Mouse (Mus musculus): Measurements from ENCODE around the gene Tulp3.
"Not testable (repeated sequence)": the region's sequence is repeated elsewhere in the genome, so short reads cannot be mapped to it uniquely, and the experiment has no call there.

GRCm38 (mm10) chr6:128302640-128303039 is 53.0 kb downstream of the Tulp3 start:
- TF ChIP-seq POLR2A (IDR thresholded peaks at IDR 0.05; ENCODE audit: borderline replicate concordance, insufficient read depth, low read length); CTCF (IDR thresholded peaks at IDR 0.05; ENCODE audit: borderline replicate concordance, insufficient read depth, low read depth, low read length): not testable (repeated sequence)
